Mouse (Mus musculus): ENCODE measurements at regions not wholly inside any gene's neighbourhood (a gene's known extent, or its start where the extent isn't known, plus 50 kb on each side); places are given as distances from the start of the nearest gene placed in this dataset.

GRCm38 (mm10) chr1:113297807-113298206 lies 1433.1 kb upstream of the Dsel start:
- no peak for TF ChIP-seq CTCF (IDR thresholded peaks at IDR 0.05; ENCODE audit: borderline replicate concordance, insufficient read depth, low read length)
- no peak for TF ChIP-seq POLR2A (IDR thresholded peaks at IDR 0.05; ENCODE audit: low read depth, low read length)
